ENCODE assay signal across 16 mouse cellular contexts in genomic region chr9:110993281-110993709, GRCm38 (mm10). TPM values are rescaled to one million over a fixed set of nuclear protein-coding genes. Genes with fewer than 3 reads are reported as not detected.
DNase-seq lines count a peak whose midpoint lies in the region; ATAC-seq and TF ChIP-seq lines count a peak whose summit lies in the region.
"Had no signal": no experiment of that assay in that cellular context is flagged by ENCODE, and none has a peak within 500 bp of the region (broad histone marks: within the 10 kb centered on the region; RNA-seq: fewer than 3 reads in every experiment).

No protein-coding gene starts in this region.

- H3K4me3 ChIP-seq in heart, postnatal 0 days (ENCODE audit: low read depth, low read length): no peak overlapping the region
- H3K4me3 ChIP-seq in heart, embryonic 11.5 days (ENCODE audit: low read depth, low read length): no peak overlapping the region
- H3K4me3 ChIP-seq in brown adipose tissue, adult 24 weeks (ENCODE audit: insufficient read depth, low read depth, low read length): no peak overlapping the region
- H3K4me3 ChIP-seq in liver, embryonic 11.5 days (ENCODE audit: low read depth, low read length): no peak overlapping the region
- H3K4me3 ChIP-seq in layer of hippocampus, adult 2 months: no peak overlapping the region
- H3K4me3 ChIP-seq: forebrain, embryonic 15.5 days; limb, embryonic 15.5 days; megakaryocyte, embryonic 14.5 days had no signal

- 0 out of 2 replicates have a peak, but pooled peaks cover 6% of the 10 kb centered on the region for H3K4me1 ChIP-seq in heart, postnatal 0 days (ENCODE audit: control insufficient read depth, insufficient read depth)
- peaks cover 5% of the 10 kb centered on the region for H3K4me1 ChIP-seq in heart, embryonic 11.5 days (ENCODE audit: control insufficient read depth, insufficient read depth, low read length)
- H3K4me1 ChIP-seq in brown adipose tissue, adult 24 weeks (ENCODE audit: control insufficient read depth, insufficient read depth, insufficient read length, low read length): peaks cover 13% of the 10 kb centered on the region
- no peaks in the 10 kb centered on the region; the same call in 1 of the 2 replicates for H3K4me1 ChIP-seq in liver, embryonic 11.5 days (replicated peaks; ENCODE audit: control insufficient read depth, insufficient read depth, low read length)
- H3K4me1 ChIP-seq: forebrain, embryonic 15.5 days had no signal

- TF ChIP-seq CTCF in heart, postnatal 0 days (IDR thresholded peaks at IDR 0.05; ENCODE audit: low read depth): no peak
- no peak for TF ChIP-seq CTCF in layer of hippocampus, adult 2 months (conservative IDR thresholded peaks at IDR 0.05)

- no peaks in the 10 kb centered on the region for H3K27me3 ChIP-seq in heart, postnatal 0 days (ENCODE audit: control insufficient read depth, insufficient read depth, low read length)
- no peaks in the 10 kb centered on the region for H3K27me3 ChIP-seq in heart, embryonic 11.5 days (ENCODE audit: control insufficient read depth, insufficient read depth, low read length)
- no peaks in the 10 kb centered on the region for H3K27me3 ChIP-seq in liver, embryonic 11.5 days (replicated peaks; ENCODE audit: control insufficient read depth, insufficient read depth, low read length)
- H3K27me3 ChIP-seq: forebrain, embryonic 15.5 days; limb, embryonic 15.5 days had no signal

- no peaks in the 10 kb centered on the region for H3K36me3 ChIP-seq in heart, postnatal 0 days (replicated peaks; ENCODE audit: control insufficient read depth, insufficient read depth, low read length)
- H3K36me3 ChIP-seq in heart, embryonic 11.5 days (ENCODE audit: control insufficient read depth, insufficient read depth, low read length): no peaks in the 10 kb centered on the region
- H3K36me3 ChIP-seq in liver, embryonic 11.5 days (ENCODE audit: control insufficient read depth, insufficient read depth, low read length): no peaks in the 10 kb centered on the region
- H3K36me3 ChIP-seq: forebrain, embryonic 15.5 days; limb, embryonic 15.5 days had no signal

- no peak overlapping the region for H3K4me2 ChIP-seq in heart, postnatal 0 days (ENCODE audit: low read depth, low read length)
- H3K4me2 ChIP-seq in heart, embryonic 11.5 days: no peak overlapping the region
- no peak overlapping the region for H3K4me2 ChIP-seq in liver, embryonic 11.5 days
- H3K4me2 ChIP-seq: forebrain, embryonic 15.5 days; limb, embryonic 15.5 days had no signal

- ATAC-seq in heart, postnatal 0 days (ENCODE audit: insufficient read depth, low read depth): no peak
- ATAC-seq in heart, embryonic 11.5 days (replicated peaks; ENCODE audit: insufficient number of reproducible peaks, low FRiP score, low TSS enrichment): no peak
- ATAC-seq in liver, embryonic 11.5 days (replicated peaks; ENCODE audit: low FRiP score): peak; percentile 37
- ATAC-seq: CD4-positive, CD25-positive, alpha-beta regulatory T cell, adult 4 months; forebrain, embryonic 15.5 days had no signal

- no peak for TF ChIP-seq EP300 in heart, postnatal 0 days (IDR thresholded peaks at IDR 0.05; ENCODE audit: low read depth)

- no peak overlapping the region for H3K9ac ChIP-seq in heart, postnatal 0 days (replicated peaks; ENCODE audit: low read depth, low read length)
- no peak overlapping the region for H3K9ac ChIP-seq in heart, embryonic 11.5 days (ENCODE audit: low read depth, low read length)
- no peak overlapping the region for H3K9ac ChIP-seq in liver, embryonic 11.5 days (ENCODE audit: low read depth, low read length)
- H3K9ac ChIP-seq: forebrain, embryonic 15.5 days; limb, embryonic 15.5 days had no signal

- H3K9me3 ChIP-seq in heart, postnatal 0 days (replicated peaks; ENCODE audit: control insufficient read depth, low read length): no peaks in the 10 kb centered on the region
- no peaks in the 10 kb centered on the region for H3K9me3 ChIP-seq in heart, embryonic 11.5 days (replicated peaks; ENCODE audit: control insufficient read depth, low read length)
- H3K9me3 ChIP-seq in liver, embryonic 11.5 days (ENCODE audit: control insufficient read depth, low read length): no peaks in the 10 kb centered on the region
- H3K9me3 ChIP-seq: forebrain, embryonic 15.5 days; limb, embryonic 15.5 days; megakaryocyte, embryonic 14.5 days had no signal

- peak; percentile 38 for DNase-seq in heart, postnatal 0 days (ENCODE audit: low spot score)
- peak; percentile 70 for DNase-seq in 416B (ENCODE audit: low read depth)
- no peak for DNase-seq in liver, embryonic 11.5 days (ENCODE audit: low spot score)
- DNase-seq in cerebellum, adult 9-10 months: no peak
- DNase-seq in layer of hippocampus, adult 2 months (ENCODE audit: low spot score in 2 of 2): no peak
- DNase-seq in spleen, adult 18-20 months: no peak
- DNase-seq: cerebellum, adult 9-11 months; gastrocnemius, postnatal 36 days had no signal

- 40% methylated on average over 3 of the region's 3 CpGs for WGBS in heart, postnatal 0 days
- WGBS in heart, embryonic 11.5 days (ENCODE audit: insufficient replicate concordance): 33% methylated on average over 3 of the region's 3 CpGs
- WGBS in liver, embryonic 11.5 days: 51% methylated on average over 3 of the region's 3 CpGs

- no peak overlapping the region for H3K27ac ChIP-seq in heart, postnatal 0 days (ENCODE audit: low read depth)
- H3K27ac ChIP-seq in heart, embryonic 11.5 days (ENCODE audit: low read depth, low read length): no peak overlapping the region
- 0 out of 2 replicates have a peak overlapping the region, but pooled peaks have one; percentile 32 for H3K27ac ChIP-seq in brown adipose tissue, adult 24 weeks (replicated peaks; ENCODE audit: low read depth, low read length)
- peak overlapping the region; percentile 73 for H3K27ac ChIP-seq in liver, embryonic 11.5 days (ENCODE audit: low read depth, low read length)
- no peak overlapping the region for H3K27ac ChIP-seq in layer of hippocampus, adult 2 months
- H3K27ac ChIP-seq: forebrain, embryonic 15.5 days; limb, embryonic 15.5 days had no signal

RNA-seq across cellular contexts. Expression of gene Rtp3, which starts 2.9 kb away (rescaled TPM):
- 0.46 and 1.4 TPM in 2 replicates for total RNA-seq in heart, postnatal 0 days (2014; rRNA removed; ENCODE audit: low replicate concordance)
- 0.21 and 0.26 TPM in 2 replicates for polyA plus RNA-seq in heart, postnatal 0 days (2015; fragmentation: Nextera tagmentation; extraction: Ambion mirVana)
- polyA plus RNA-seq in heart, embryonic 11.5 days (2014; fragmentation: Nextera tagmentation; extraction: Ambion mirVana): 0.14 and 0.29 TPM in 2 replicates
- polyA plus RNA-seq in brown adipose tissue, adult 24 weeks (2012; ENCODE audit: insufficient read depth, insufficient read length, missing spikeins): 2.2 and 3.3 TPM in 2 replicates
- polyA plus RNA-seq in liver, embryonic 11.5 days (2014; fragmentation: Nextera tagmentation; extraction: Ambion mirVana): 11.1 and 12.5 TPM in 2 replicates
- under 1 TPM; 0.59 TPM for total RNA-seq in layer of hippocampus, adult 2 months (2021)
- polyA plus RNA-seq: CD4-positive, CD25-positive, alpha-beta regulatory T cell, adult 4 months; forebrain, embryonic 15.5 days; limb, embryonic 15.5 days had no signal

RNA-seq across cellular contexts. Expression of gene Ltf, which starts 25.8 kb away (rescaled TPM):
- 3.3 and 25.2 TPM in 2 replicates for total RNA-seq in heart, postnatal 0 days (2014; rRNA removed; ENCODE audit: low replicate concordance)
- 0.72 and 1.5 TPM in 2 replicates for polyA plus RNA-seq in heart, postnatal 0 days (2015; fragmentation: Nextera tagmentation; extraction: Ambion mirVana)
- 0.68 and 0.72 TPM in 2 replicates for polyA plus RNA-seq in heart, embryonic 11.5 days (2014; fragmentation: Nextera tagmentation; extraction: Ambion mirVana)
- polyA plus RNA-seq in brown adipose tissue, adult 24 weeks (2012; ENCODE audit: insufficient read depth, insufficient read length, missing spikeins): not detected in 2 replicates
- 7.2 and 8.8 TPM in 2 replicates for polyA plus RNA-seq in liver, embryonic 11.5 days (2014; fragmentation: Nextera tagmentation; extraction: Ambion mirVana)
- total RNA-seq in layer of hippocampus, adult 2 months (2021): not detected
- total RNA-seq: gastrocnemius, postnatal 36 days had no signal

RNA-seq across cellular contexts. Expression of gene Lrrc2, which starts 42.0 kb away (rescaled TPM):
- 7.1 and 11.4 TPM in 2 replicates for total RNA-seq in heart, postnatal 0 days (2014; rRNA removed; ENCODE audit: low replicate concordance)
- polyA plus RNA-seq in heart, postnatal 0 days (2015; fragmentation: Nextera tagmentation; extraction: Ambion mirVana): 14.6 and 21.0 TPM in 2 replicates
- 2.0 and 2.1 TPM in 2 replicates for polyA plus RNA-seq in heart, embryonic 11.5 days (2014; fragmentation: Nextera tagmentation; extraction: Ambion mirVana)
- 0.88 TPM in 1 of 2 replicates, not detected in the other for polyA plus RNA-seq in brown adipose tissue, adult 24 weeks (2012; ENCODE audit: insufficient read depth, insufficient read length, missing spikeins)
- polyA plus RNA-seq in liver, embryonic 11.5 days (2014; fragmentation: Nextera tagmentation; extraction: Ambion mirVana): 0.14 and 0.60 TPM in 2 replicates
- total RNA-seq in layer of hippocampus, adult 2 months (2021): 1 to 10 TPM; 1.5 to 3.5 TPM
- polyA plus RNA-seq: small intestine, adult 2 months had no signal

RNA-seq across cellular contexts. Expression of gene Tdgf1, which starts 47.3 kb away (rescaled TPM):
- not detected in 2 replicates for total RNA-seq in heart, postnatal 0 days (2014; rRNA removed; ENCODE audit: low replicate concordance)
- polyA plus RNA-seq in heart, postnatal 0 days (2015; fragmentation: Nextera tagmentation; extraction: Ambion mirVana): not detected in 2 replicates
- polyA plus RNA-seq in heart, embryonic 11.5 days (2014; fragmentation: Nextera tagmentation; extraction: Ambion mirVana): not detected in 2 replicates
- not detected in 2 replicates for polyA plus RNA-seq in brown adipose tissue, adult 24 weeks (2012; ENCODE audit: insufficient read depth, insufficient read length, missing spikeins)
- polyA plus RNA-seq in liver, embryonic 11.5 days (2014; fragmentation: Nextera tagmentation; extraction: Ambion mirVana): not detected in 2 replicates
- total RNA-seq in layer of hippocampus, adult 2 months (2021): under 1 TPM; 0.49 TPM
- total RNA-seq: gastrocnemius, postnatal 36 days had no signal
- polyA plus RNA-seq: forebrain, embryonic 15.5 days; heart, embryonic 16.5 days; small intestine, adult 2 months had no signal

Comparison
In these comparisons a context has a peak if more than half of its experiments do, and no peak if none do; other contexts are left out.
1. DNase-seq: peak in heart, postnatal 0 days (single experiment) and 416B (single experiment); none in liver, embryonic 11.5 days (single experiment), cerebellum, adult 9-10 months (single experiment), layer of hippocampus, adult 2 months (0 of 2) and spleen, adult 18-20 months (0 of 2).
2. H3K27ac ChIP-seq: peak in brown adipose tissue, adult 24 weeks (single experiment) and liver, embryonic 11.5 days (single experiment); none in heart, postnatal 0 days (single experiment), heart, embryonic 11.5 days (single experiment) and layer of hippocampus, adult 2 months (single experiment).